In the genomic region with DNA sequence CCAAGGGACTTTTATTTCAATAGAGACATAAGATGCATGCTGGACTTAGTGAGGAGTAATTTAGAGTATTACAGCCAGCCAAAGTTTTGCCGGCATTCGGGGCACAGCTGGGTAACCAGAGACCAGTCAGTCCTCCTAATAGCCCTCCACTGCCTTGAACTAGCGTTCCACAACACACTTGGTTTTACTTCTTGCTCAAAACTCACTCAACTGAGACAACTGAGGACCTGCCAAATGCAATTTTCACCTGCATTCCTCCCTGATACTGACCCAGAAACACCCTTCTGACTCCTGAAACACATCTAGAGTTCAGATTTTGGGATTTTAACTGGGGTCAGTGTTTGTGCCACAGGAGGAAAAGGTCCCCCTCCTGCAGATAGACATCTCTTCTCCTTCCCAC, we compare ENCODE assay signal across 9 mouse cellular contexts. TPM values are rescaled to one million over a fixed set of nuclear protein-coding genes. Genes with fewer than 3 reads are reported as not detected.
DNase-seq lines count a peak whose midpoint lies in the region; ATAC-seq and TF ChIP-seq lines count a peak whose summit lies in the region.
"Had no signal": no experiment of that assay in that cellular context is flagged by ENCODE, and none has a peak within 500 bp of the region (broad histone marks: within the 10 kb centered on the region; RNA-seq: fewer than 3 reads in every experiment).

No protein-coding gene starts in this region.

- peaks cover 23% of the 10 kb centered on the region for H3K4me1 ChIP-seq in liver, adult 2 months (ENCODE audit: control insufficient read depth, insufficient read depth, low read length)
- peaks cover 13% of the 10 kb centered on the region; the same call in 1 of the 2 replicates for H3K4me1 ChIP-seq in embryonic facial prominence, embryonic 15.5 days
- H3K4me1 ChIP-seq in kidney, embryonic 15.5 days: peaks cover 23% of the 10 kb centered on the region
- 0 out of 2 replicates have a peak, but pooled peaks cover 2% of the 10 kb centered on the region for H3K4me1 ChIP-seq in neural tube, embryonic 14.5 days (ENCODE audit: control insufficient read depth, insufficient read depth, low read length)

- H3K4me2 ChIP-seq in embryonic facial prominence, embryonic 15.5 days (replicated peaks): peak overlapping the region; percentile 100; the same call in 1 of the 2 replicates
- peak overlapping the region; percentile 98 for H3K4me2 ChIP-seq in kidney, embryonic 15.5 days
- peak overlapping the region; percentile 85 for H3K4me2 ChIP-seq in neural tube, embryonic 14.5 days (ENCODE audit: low read depth, low read length)

- H3K9me3 ChIP-seq in embryonic facial prominence, embryonic 15.5 days (replicated peaks): no peaks in the 10 kb centered on the region
- no peaks in the 10 kb centered on the region for H3K9me3 ChIP-seq in kidney, embryonic 15.5 days (replicated peaks)
- no peaks in the 10 kb centered on the region for H3K9me3 ChIP-seq in neural tube, embryonic 14.5 days (ENCODE audit: control insufficient read depth, low read length)
- H3K9me3 ChIP-seq: limb, embryonic 12.5 days had no signal

- peak overlapping the region; percentile 55 for H3K9ac ChIP-seq in liver, adult 2 months (ENCODE audit: low read depth, low read length)
- H3K9ac ChIP-seq in embryonic facial prominence, embryonic 15.5 days: no peak overlapping the region
- peak overlapping the region; percentile 46; the same call in 1 of the 2 replicates for H3K9ac ChIP-seq in kidney, embryonic 15.5 days
- H3K9ac ChIP-seq in neural tube, embryonic 14.5 days (replicated peaks; ENCODE audit: low read depth, low read length): no peak overlapping the region

- no peaks in the 10 kb centered on the region; the same call in 1 of the 2 replicates for H3K36me3 ChIP-seq in liver, adult 2 months (ENCODE audit: control insufficient read depth, insufficient read depth, low read length)
- H3K36me3 ChIP-seq in embryonic facial prominence, embryonic 15.5 days: no peaks in the 10 kb centered on the region
- H3K36me3 ChIP-seq in kidney, embryonic 15.5 days: no peaks in the 10 kb centered on the region
- no peaks in the 10 kb centered on the region for H3K36me3 ChIP-seq in neural tube, embryonic 14.5 days (ENCODE audit: control insufficient read depth, insufficient read depth, low read length)
- H3K36me3 ChIP-seq: limb, embryonic 12.5 days had no signal

- TF ChIP-seq CTCF in liver, adult 2 months (IDR thresholded peaks at IDR 0.05; ENCODE audit: low read depth, low read length): no peak

- no peaks in the 10 kb centered on the region for H3K27me3 ChIP-seq in liver, adult 2 months (ENCODE audit: control insufficient read depth, insufficient read depth, low read length)
- H3K27me3 ChIP-seq in embryonic facial prominence, embryonic 15.5 days: peaks cover 66% of the 10 kb centered on the region
- peaks cover 77% of the 10 kb centered on the region for H3K27me3 ChIP-seq in kidney, embryonic 15.5 days
- H3K27me3 ChIP-seq in neural tube, embryonic 14.5 days (ENCODE audit: control insufficient read depth, insufficient read depth, low read length): peaks cover 24% of the 10 kb centered on the region

- intact Hi-C loops in heart, postnatal 25 days (cut with DNase I): no loop called here

- no peak for TF ChIP-seq POLR2A in liver, adult 2 months (IDR thresholded peaks at IDR 0.05; ENCODE audit: extremely low read depth, insufficient read depth, low read length)

- peak overlapping the region; percentile 100 for H3K27ac ChIP-seq in liver, adult 2 months (replicated peaks; ENCODE audit: insufficient read depth, low read depth, low read length)
- H3K27ac ChIP-seq in embryonic facial prominence, embryonic 15.5 days (replicated peaks): no peak overlapping the region
- no peak overlapping the region for H3K27ac ChIP-seq in kidney, embryonic 15.5 days
- H3K27ac ChIP-seq in neural tube, embryonic 14.5 days (ENCODE audit: low read depth, low read length): no peak overlapping the region
- H3K27ac ChIP-seq: limb, embryonic 12.5 days had no signal

- 25% methylated on average over 3 of the region's 3 CpGs for WGBS in liver, adult 2 months
- WGBS in embryonic facial prominence, embryonic 15.5 days: 31% methylated on average over 3 of the region's 3 CpGs
- WGBS in kidney, embryonic 15.5 days: 14% methylated on average over 3 of the region's 3 CpGs
- 27% methylated on average over 3 of the region's 3 CpGs for whole genome bisulfite sequencing in neural tube, embryonic 14.5 days

- H3K79me2 ChIP-seq in liver, adult 2 months (ENCODE audit: control insufficient read depth, insufficient read depth, low read length): peaks cover 43% of the 10 kb centered on the region; the same call in 1 of the 2 replicates

- H3K4me3 ChIP-seq in liver, adult 2 months (ENCODE audit: insufficient read depth, low read depth, low read length): peak overlapping the region; percentile 53
- H3K4me3 ChIP-seq in embryonic facial prominence, embryonic 15.5 days (replicated peaks): peak overlapping the region; percentile 62
- peak overlapping the region; percentile 65 for H3K4me3 ChIP-seq in kidney, embryonic 15.5 days (replicated peaks)
- H3K4me3 ChIP-seq in neural tube, embryonic 14.5 days (ENCODE audit: low read depth, low read length): peak overlapping the region; percentile 74

- DNase-seq in liver, adult 2 months (ENCODE audit: extremely low read depth, low read depth, low spot score): peak; percentile 66
- DNase-seq in liver: no peak
- no peak for DNase-seq in gastrocnemius, postnatal 10 days
- DNase-seq in heart, postnatal 25 days (ENCODE audit: low spot score): no peak
- DNase-seq in layer of hippocampus, adult 18-20 months (ENCODE audit: low spot score in 2 of 2): no peak

- no peak for ATAC-seq in embryonic facial prominence, embryonic 15.5 days (ENCODE audit: insufficient number of reproducible peaks, low FRiP score, low TSS enrichment, low read depth)
- no peak for ATAC-seq in kidney, embryonic 15.5 days (replicated peaks; ENCODE audit: low FRiP score)
- no peak for ATAC-seq in neural tube, embryonic 14.5 days (ENCODE audit: low read depth)

RNA-seq across cellular contexts. Expression of gene Faah, which starts 1.3 kb away (rescaled TPM):
- 55.9 and 71.4 TPM in 2 replicates for total RNA-seq in liver, adult 2 months (2014; rRNA removed)
- 120 and 125 TPM in 2 replicates for polyA plus RNA-seq in liver, adult 2 months (2012; rRNA removed)
- 7.0 and 8.5 TPM in 2 replicates for polyA plus RNA-seq in embryonic facial prominence, embryonic 15.5 days (2015; fragmentation: Nextera tagmentation; extraction: Ambion mirVana)
- polyA plus RNA-seq in kidney, embryonic 15.5 days (2015; fragmentation: Nextera tagmentation; extraction: Ambion mirVana): 8.9 and 10.5 TPM in 2 replicates
- 13.7 and 17.1 TPM in 2 replicates for polyA plus RNA-seq in neural tube, embryonic 14.5 days (2014; fragmentation: Nextera tagmentation; extraction: Ambion mirVana)
- total RNA-seq in gastrocnemius, postnatal 10 days (2021): under 1 TPM; 0.68 to 0.75 TPM
- under 1 TPM; 0.13 to 0.17 TPM for total RNA-seq in heart, postnatal 25 days (2021)
- 100 to 1,000 TPM; 136 to 145 TPM for total RNA-seq in layer of hippocampus, adult 18-20 months (2021)

RNA-seq across cellular contexts. Expression of gene Nsun4, which starts 37.3 kb away (rescaled TPM):
- 14.5 and 15.0 TPM in 2 replicates for total RNA-seq in liver, adult 2 months (2014; rRNA removed)
- polyA plus RNA-seq in liver, adult 2 months (2012; rRNA removed): 8.9 and 11.8 TPM in 2 replicates
- polyA plus RNA-seq in embryonic facial prominence, embryonic 15.5 days (2015; fragmentation: Nextera tagmentation; extraction: Ambion mirVana): 15.9 and 17.9 TPM in 2 replicates
- 17.7 and 20.8 TPM in 2 replicates for polyA plus RNA-seq in kidney, embryonic 15.5 days (2015; fragmentation: Nextera tagmentation; extraction: Ambion mirVana)
- 12.4 and 12.6 TPM in 2 replicates for polyA plus RNA-seq in neural tube, embryonic 14.5 days (2014; fragmentation: Nextera tagmentation; extraction: Ambion mirVana)
- 10 to 100 TPM; 12.4 to 12.9 TPM for total RNA-seq in gastrocnemius, postnatal 10 days (2021)
- 10 to 100 TPM; 24.5 to 27.9 TPM for total RNA-seq in heart, postnatal 25 days (2021)
- total RNA-seq in layer of hippocampus, adult 18-20 months (2021): 1 to 10 TPM; 9.6 TPM

RNA-seq across cellular contexts. Expression of gene Uqcrh, which starts 58.5 kb away (rescaled TPM):
- 528 and 609 TPM in 2 replicates for total RNA-seq in liver, adult 2 months (2014; rRNA removed)
- 158 and 193 TPM in 2 replicates for polyA plus RNA-seq in liver, adult 2 months (2012; rRNA removed)
- polyA plus RNA-seq in embryonic facial prominence, embryonic 15.5 days (2015; fragmentation: Nextera tagmentation; extraction: Ambion mirVana): 472 and 502 TPM in 2 replicates
- polyA plus RNA-seq in kidney, embryonic 15.5 days (2015; fragmentation: Nextera tagmentation; extraction: Ambion mirVana): 524 and 598 TPM in 2 replicates
- polyA plus RNA-seq in neural tube, embryonic 14.5 days (2014; fragmentation: Nextera tagmentation; extraction: Ambion mirVana): 443 and 524 TPM in 2 replicates
- total RNA-seq in gastrocnemius, postnatal 10 days (2021): 100 to 1,000 TPM; 741 to 954 TPM
- 1,000 to 10,000 TPM; 1,988 to 2,066 TPM for total RNA-seq in heart, postnatal 25 days (2021)
- 100 to 1,000 TPM; 395 to 403 TPM for total RNA-seq in layer of hippocampus, adult 18-20 months (2021)

RNA-seq across cellular contexts. Expression of gene Lrrc41, which starts 58.7 kb away (rescaled TPM):
- total RNA-seq in liver, adult 2 months (2014; rRNA removed): 18.5 and 25.2 TPM in 2 replicates
- polyA plus RNA-seq in liver, adult 2 months (2012; rRNA removed): 36.5 and 45.8 TPM in 2 replicates
- 79.5 and 81.6 TPM in 2 replicates for polyA plus RNA-seq in embryonic facial prominence, embryonic 15.5 days (2015; fragmentation: Nextera tagmentation; extraction: Ambion mirVana)
- polyA plus RNA-seq in kidney, embryonic 15.5 days (2015; fragmentation: Nextera tagmentation; extraction: Ambion mirVana): 72.4 and 79.5 TPM in 2 replicates
- polyA plus RNA-seq in neural tube, embryonic 14.5 days (2014; fragmentation: Nextera tagmentation; extraction: Ambion mirVana): 77.5 and 84.3 TPM in 2 replicates
- 10 to 100 TPM; 26.8 to 31.2 TPM for total RNA-seq in gastrocnemius, postnatal 10 days (2021)
- total RNA-seq in heart, postnatal 25 days (2021): 10 to 100 TPM; 24.6 to 29.4 TPM
- 10 to 100 TPM; 46.2 to 50.1 TPM for total RNA-seq in layer of hippocampus, adult 18-20 months (2021)

Comparison
In these comparisons a context has a peak if more than half of its experiments do, and no peak if none do; other contexts are left out.
1. H3K9ac ChIP-seq: peak in liver, adult 2 months (single experiment) and kidney, embryonic 15.5 days (single experiment); none in embryonic facial prominence, embryonic 15.5 days (single experiment) and neural tube, embryonic 14.5 days (single experiment).
2. RNA of gene Faah, which starts 1.3 kb away (total RNA-seq): 136 to 145 TPM in layer of hippocampus, adult 18-20 months and 55.9 to 71.4 TPM in liver, adult 2 months; 0.68 to 0.75 TPM in gastrocnemius, postnatal 10 days and 0.13 to 0.17 TPM in heart, postnatal 25 days; every median in the first group is over 10 times any median in the second.
3. Peak in every context shown above with its lines, with median percentiles within 50 percentile points of each other: H3K4me3 ChIP-seq and H3K4me2 ChIP-seq.